Mouse (Mus musculus) lung, embryonic 16.5 days (tissue): ENCODE measurements around the gene Rnf157. TPM values are rescaled to one million over a fixed set of nuclear protein-coding genes. Genes with fewer than 3 reads are reported as not detected.

Experiments used
- ATAC-seq: fragments of 200-750 bp; cut with Nextera tagmentation; 2 replicates; pipeline ENCODE4 v1.8.0; 2017; ENCODE audit warnings: low read depth, mild to moderate bottlenecking, moderate library complexity
- H3K27ac ChIP-seq: fragments of 300-500 bp; sonication (generic); 2 replicates; pipeline ENCODE4 v1.5.1; 2014; ENCODE audit warnings: mild to moderate bottlenecking, control low read depth, low read length
- H3K27me3 ChIP-seq: fragments of 300-500 bp; sonication (generic); 2 replicates; pipeline ENCODE4 v1.6.1; 2014; ENCODE audit warnings: low read depth, low read length, mixed read lengths; ENCODE audit not compliant: control insufficient read depth, insufficient read depth
- H3K36me3 ChIP-seq: fragments of 300-500 bp; sonication (generic); 2 replicates; pipeline ENCODE4 v1.6.1; 2014; ENCODE audit warnings: low read length; ENCODE audit not compliant: control insufficient read depth, insufficient read depth
- H3K4me1 ChIP-seq: fragments of 300-500 bp; sonication (generic); replicated peaks from 2 replicates; pipeline ENCODE4 v1.6.1; 2014; ENCODE audit warnings: low read length, mixed read lengths; ENCODE audit not compliant: control insufficient read depth, insufficient read depth
- H3K4me2 ChIP-seq: fragments of 300-500 bp; sonication (generic); 2 replicates; pipeline ENCODE4 v1.6.1; 2014; ENCODE audit warnings: low read depth, low read length, control low read depth
- H3K4me3 ChIP-seq: fragments of 300-500 bp; sonication (generic); 2 replicates; pipeline ENCODE4 v1.5.1; 2014; ENCODE audit warnings: mild to moderate bottlenecking, low read length, control low read depth
- H3K9ac ChIP-seq: fragments of 300-500 bp; sonication (generic); 2 replicates; pipeline ENCODE4 v1.6.1; 2014; ENCODE audit warnings: low read length, control low read depth
- H3K9me3 ChIP-seq: fragments of 300-500 bp; sonication (generic); 2 replicates; pipeline ENCODE4 v1.6.1; 2016; ENCODE audit warnings: low read length; ENCODE audit not compliant: control insufficient read depth
- WGBS: fragments of 180-500 bp; shearing (Covaris S2); extraction: QIAGEN DNeasy Blood & Tissue Kit; methylation state at CpG from one replicate; pipeline ENCODE4 v1.1.7; 2014; 5-methylcytosine and 5-hydroxymethylcytosine counted together
- polyA plus RNA-seq: library from polyadenylated mRNA; unstranded; fragments of >200 nt; fragmentation: Nextera tagmentation; extraction: Ambion mirVana; gene quantifications from 2 replicates; pipeline ENCODE4 v1.2.1, GENCODE M21; 2015

Rnf157 gene
- polyA plus RNA-seq, 1 experiment from 2014 or later, result 3.5 TPM

DNA sequence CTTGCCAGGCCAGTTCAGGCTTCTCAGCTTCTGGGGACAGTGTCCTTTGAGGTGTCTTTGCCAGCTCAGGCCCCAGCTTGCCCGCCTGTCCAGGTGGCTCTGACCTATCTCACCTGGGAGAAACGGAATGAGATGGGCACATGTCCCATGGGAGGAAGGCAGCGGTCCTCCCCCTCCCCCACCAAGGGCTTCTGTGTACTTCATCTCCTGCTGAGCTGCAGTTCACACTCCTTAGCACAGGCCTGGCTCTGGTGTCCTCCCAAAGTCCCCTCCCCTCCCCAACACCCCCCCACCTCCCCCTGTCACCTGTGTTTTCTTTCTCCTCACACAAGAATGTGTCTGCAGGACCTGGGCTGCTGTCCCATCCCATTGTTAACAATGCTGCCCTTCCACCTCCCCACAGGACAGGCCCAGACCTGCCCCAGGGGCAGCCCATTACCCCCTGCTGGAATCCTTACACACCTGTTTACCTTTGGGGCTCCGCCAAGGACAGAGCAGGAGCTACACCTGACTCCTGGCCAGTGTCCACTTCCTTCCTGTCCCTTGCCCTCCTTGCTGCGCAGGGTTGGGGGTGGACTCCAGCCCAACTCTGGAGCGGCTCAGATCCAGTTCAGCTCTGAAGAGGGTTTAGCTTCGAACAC lies 85.7 kb downstream of the Rnf157 start:
- no peak; the same call in 1 of the 2 replicates for ATAC-seq
- H3K9me3 ChIP-seq, result no peaks in the 10 kb centered on the region

GRCm38 (mm10) chr11:116318719-116319659 lies 93.8 kb downstream of the Rnf157 start:
- H3K4me1 ChIP-seq, result peaks cover 6% of the 10 kb centered on the region
- H3K4me3 ChIP-seq, result peak overlapping the region; percentile 53
- H3K27ac ChIP-seq, result no peak overlapping the region
- no peaks in the 10 kb centered on the region for H3K9me3 ChIP-seq
- peak overlapping the region; percentile 78 for H3K9ac ChIP-seq
- ATAC-seq, result peak; percentile 89
- WGBS, result 2% methylated on average over 41 of the region's 41 CpGs
- H3K27me3 ChIP-seq, result no peaks in the 10 kb centered on the region
- peak overlapping the region; percentile 96 for H3K4me2 ChIP-seq
- H3K36me3 ChIP-seq, result no peaks in the 10 kb centered on the region

More for the DNA sequence above, 85.7 kb downstream of the Rnf157 start:
- Histone ChIP-seq H3K4me2 (no peak overlapping the region), H3K27ac (no peak overlapping the region), H3K9ac (no peak overlapping the region), H3K4me1 (peaks cover 9% of the 10 kb centered on the region), H3K4me3 (no peak overlapping the region), H3K36me3 (no peaks in the 10 kb centered on the region), H3K27me3 (no peaks in the 10 kb centered on the region)
- 56% methylated on average over 7 of the region's 7 CpGs for WGBS

GRCm38 (mm10) chr11:116312359-116312758 lies 100.5 kb downstream of the Rnf157 start:
- Histone ChIP-seq H3K36me3 (no peaks in the 10 kb centered on the region), H3K4me1 (no peaks in the 10 kb centered on the region; the same call in 1 of the 2 replicates), H3K27ac (no peak overlapping the region), H3K4me2 (no peak overlapping the region), H3K27me3 (no peaks in the 10 kb centered on the region), H3K4me3 (no peak overlapping the region), H3K9me3 (no peaks in the 10 kb centered on the region), H3K9ac (no peak overlapping the region)
- 17% methylated on average over 8 of the region's 8 CpGs for WGBS
- ATAC-seq, result peak; percentile 52

- Histone ChIP-seq H3K27me3 (no peaks in the 10 kb centered on the region), H3K9ac (no peak overlapping the region), H3K9me3 (no peaks in the 10 kb centered on the region), H3K27ac (no peak overlapping the region), H3K4me2 (no peak overlapping the region), H3K4me3 (no peak overlapping the region), H3K36me3 (no peaks in the 10 kb centered on the region), H3K4me1 (no peaks in the 10 kb centered on the region; the same call in 1 of the 2 replicates)
- peak; percentile 64 for ATAC-seq
- WGBS, result 28% methylated on average over 8 of the region's 8 CpGs
Measured at GRCm38 (mm10) chr11:116311169-116311568, 101.7 kb downstream of the Rnf157 start.

DNA sequence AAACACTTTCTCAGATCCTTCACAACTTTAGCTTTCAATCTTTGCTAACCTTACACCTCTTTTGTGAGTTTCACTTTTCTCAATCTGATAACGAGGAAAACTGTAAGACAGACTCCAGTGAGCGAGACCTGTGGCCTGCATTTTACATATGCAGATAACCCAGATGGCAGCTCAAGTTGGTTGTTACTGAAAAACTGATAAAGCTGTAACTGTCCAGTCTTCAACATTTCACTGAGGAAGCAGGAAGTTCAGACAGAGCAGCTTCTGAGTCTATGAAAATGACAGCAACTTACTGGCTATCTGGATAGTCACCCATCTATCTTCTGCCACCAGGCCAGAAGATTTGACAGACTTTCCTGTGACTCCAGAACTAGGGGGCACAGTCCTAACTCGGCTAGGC lies 103.2 kb downstream of the Rnf157 start:
- H3K4me1 ChIP-seq, result peaks cover 4% of the 10 kb centered on the region
- 71% methylated on average over 3 of the region's 3 CpGs for WGBS
- H3K36me3 ChIP-seq, result peaks cover 4% of the 10 kb centered on the region
- no peak overlapping the region for H3K9ac ChIP-seq
- H3K4me2 ChIP-seq, result no peak overlapping the region
- no peak for ATAC-seq
- H3K27me3 ChIP-seq, result no peaks in the 10 kb centered on the region
- H3K9me3 ChIP-seq, result no peaks in the 10 kb centered on the region
- H3K4me3 ChIP-seq, result no peak overlapping the region
- H3K27ac ChIP-seq, result no peak overlapping the region

GRCm38 (mm10) chr11:116307762-116308531 lies 104.9 kb downstream of the Rnf157 start:
- no peaks in the 10 kb centered on the region for H3K9me3 ChIP-seq
- H3K27ac ChIP-seq, result no peak overlapping the region
- no peak overlapping the region for H3K4me3 ChIP-seq
- H3K36me3 ChIP-seq, result peaks cover 18% of the 10 kb centered on the region
- no peaks in the 10 kb centered on the region for H3K27me3 ChIP-seq
- no peak for ATAC-seq
- no peak overlapping the region for H3K4me2 ChIP-seq
- H3K9ac ChIP-seq, result no peak overlapping the region
- peaks cover 4% of the 10 kb centered on the region for H3K4me1 ChIP-seq
- whole genome bisulfite sequencing, result 91% methylated on average over 12 of the region's 12 CpGs

DNA sequence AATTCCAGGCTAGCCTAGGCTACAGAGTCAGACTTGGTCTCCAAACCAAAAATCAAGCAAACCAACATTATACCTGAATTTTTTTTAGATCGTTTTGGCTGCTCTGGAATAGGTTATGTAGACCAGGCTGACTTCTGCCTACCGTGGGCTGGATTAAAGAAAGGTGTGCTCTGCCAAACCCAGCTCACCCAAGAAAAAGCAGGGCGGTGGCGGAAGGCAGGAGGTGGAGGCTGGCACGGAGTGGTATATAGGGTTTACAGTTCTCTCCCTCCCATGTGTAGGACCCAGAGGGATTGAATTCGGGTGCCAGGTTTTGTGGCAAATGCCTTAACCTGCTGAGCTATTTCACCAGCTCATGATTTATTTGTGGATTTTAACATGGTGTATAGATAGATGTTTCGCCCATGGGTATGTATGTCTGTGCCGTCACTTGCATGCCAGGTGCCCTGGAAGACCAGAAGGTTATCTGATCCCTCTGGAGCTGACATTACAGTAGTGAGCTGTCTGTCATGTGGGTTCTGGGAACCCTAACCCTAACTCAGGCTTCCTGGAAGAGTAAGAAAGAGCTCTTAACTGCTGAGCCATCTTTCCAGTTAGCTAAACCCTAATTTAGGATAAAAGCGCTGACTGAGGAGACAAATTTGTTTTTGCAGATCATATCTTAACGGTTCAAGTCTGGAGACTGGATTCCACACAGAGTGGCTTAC lies 105.7 kb downstream of the Rnf157 start, which contains the start of gene Exoc7:
Gene Exoc7 (minus strand): TSS at position 215 of the 707 bp plus-strand sequence.
- peak within 1 kb of the TSS; percentile 72 for H3K9ac ChIP-seq
- H3K4me3 ChIP-seq, result peak within 1 kb of the TSS; percentile 61
- H3K27ac ChIP-seq, result no peak within 1 kb of the TSS
- peak within 1 kb of the TSS; percentile 71 for H3K4me2 ChIP-seq
- H3K27me3 ChIP-seq, result no peaks in the 10 kb centered on the region
- 81% methylated on average over 10 of the region's 10 CpGs for WGBS
- peaks cover 19% of the 10 kb centered on the region for H3K36me3 ChIP-seq
- peaks cover 4% of the 10 kb centered on the region for H3K4me1 ChIP-seq
- no peak for ATAC-seq
- H3K9me3 ChIP-seq, result no peaks in the 10 kb centered on the region

DNA sequence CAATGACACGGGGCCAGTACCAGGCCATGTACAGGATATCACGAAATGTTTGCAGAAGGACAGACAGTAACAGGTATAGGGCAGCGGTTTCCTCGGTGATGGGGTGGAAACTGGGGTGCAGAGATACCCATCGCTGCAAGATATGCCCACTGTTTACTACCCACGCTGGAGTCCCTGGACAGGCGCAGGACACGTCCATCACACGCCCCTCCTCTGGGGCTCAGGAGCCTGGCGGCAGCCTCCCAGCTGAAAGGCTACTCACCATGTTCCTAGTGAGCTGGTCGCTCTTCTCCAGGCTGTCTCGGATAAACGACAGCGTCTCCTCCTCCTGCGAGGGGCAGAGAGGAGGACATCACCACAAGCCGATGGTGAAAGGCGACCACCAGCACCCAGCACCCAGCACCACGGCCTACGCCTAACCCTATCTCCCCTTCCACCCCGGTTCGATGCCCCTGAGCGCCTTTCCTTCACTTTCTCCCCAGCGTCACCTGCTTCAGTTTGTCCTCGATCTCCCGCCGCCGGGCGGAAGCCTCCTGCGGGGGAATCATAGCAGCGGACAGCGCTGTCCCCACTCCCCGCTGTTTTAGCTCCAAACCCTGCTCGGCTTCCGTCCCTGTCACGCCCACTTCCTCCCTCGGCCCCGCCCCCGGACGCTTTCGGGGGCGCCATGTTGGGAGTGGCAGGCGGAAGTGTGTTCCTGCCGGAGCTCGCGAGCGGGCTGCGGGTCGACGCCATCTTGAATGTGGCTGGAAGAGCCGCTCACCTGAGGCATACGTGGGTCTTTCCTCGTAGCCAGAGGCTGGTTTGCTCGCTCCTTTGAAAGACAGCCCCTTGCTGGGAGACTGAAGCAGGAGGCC lies 106.5 kb downstream of the Rnf157 start:
- H3K4me1 ChIP-seq, result peaks cover 4% of the 10 kb centered on the region
- H3K9ac ChIP-seq, result peak overlapping the region; percentile 72
- H3K4me3 ChIP-seq, result peak overlapping the region; percentile 61
- no peaks in the 10 kb centered on the region for H3K27me3 ChIP-seq
- H3K36me3 ChIP-seq, result peaks cover 24% of the 10 kb centered on the region
- ATAC-seq, result peak; percentile 96
- peak overlapping the region; percentile 71 for H3K4me2 ChIP-seq
- no peak overlapping the region for H3K27ac ChIP-seq
- H3K9me3 ChIP-seq, result no peaks in the 10 kb centered on the region
- WGBS, result 1% methylated on average over 53 of the region's 53 CpGs
